Mouse (Mus musculus) myocyte (in vitro differentiated cells): ENCODE results near the gene Daxx.
"Not testable (repeated sequence)": the region's sequence is repeated elsewhere in the genome, so short reads cannot be mapped to it uniquely, and the experiment has no call there.

Experiments used
- CEBPB ChIP-seq: IDR thresholded peaks from 2 replicates; pipeline ENCODE4 v1.6.1; 2011; ENCODE audit warnings: mild to moderate bottlenecking, moderate library complexity; ENCODE audit not compliant: poor library complexity, insufficient read depth, severe bottlenecking
- E2F4 ChIP-seq: IDR thresholded peaks from one replicate; pipeline ENCODE4 v1.6.1; 2011; ENCODE audit warnings: mild to moderate bottlenecking, control low read depth, moderate library complexity; ENCODE audit not compliant: insufficient read depth
- MAX ChIP-seq: IDR thresholded peaks from one replicate; pipeline ENCODE4 v1.6.1; 2011; ENCODE audit warnings: low read depth, mild to moderate bottlenecking, control low read depth
- MYOD1 ChIP-seq, 3 experiments: IDR thresholded peaks; one replicate each; pipeline ENCODE4 v1.6.1; 2011; ENCODE audit warnings: control low read depth in 2 of 3, low read depth in 2 of 3, mild to moderate bottlenecking in 2 of 3, moderate library complexity in 1 of 3; ENCODE audit not compliant: insufficient read length in 2 of 3, control insufficient read depth in 1 of 3
- MYOG ChIP-seq, 3 experiments: IDR thresholded peaks; one replicate each; pipeline ENCODE4 v1.6.1; 2011; ENCODE audit warnings: control low read depth in 2 of 3, low read depth in 2 of 3, mild to moderate bottlenecking in 2 of 3; ENCODE audit not compliant: insufficient read length in 2 of 3, control insufficient read depth in 1 of 3, insufficient read depth in 1 of 3
- POLR2A ChIP-seq: IDR thresholded peaks from one replicate; pipeline ENCODE4 v1.6.1; 2011; ENCODE audit warnings: low read depth, mild to moderate bottlenecking, control low read depth, moderate library complexity; ENCODE audit not compliant: insufficient read length
- POLR2AphosphoS2 ChIP-seq: IDR thresholded peaks from one replicate; pipeline ENCODE4 v1.6.1; 2011; ENCODE audit warnings: low read depth, control low read depth; ENCODE audit not compliant: insufficient read length
- TCF12 ChIP-seq: IDR thresholded peaks from one replicate; pipeline ENCODE4 v1.6.1; 2011; ENCODE audit warnings: mild to moderate bottlenecking, control low read depth; ENCODE audit not compliant: poor library complexity, insufficient read depth, severe bottlenecking
- TCF3 ChIP-seq: IDR thresholded peaks from one replicate; pipeline ENCODE4 v1.6.1; 2011; ENCODE audit warnings: low read depth, control low read depth; ENCODE audit not compliant: insufficient read length
- USF1 ChIP-seq: IDR thresholded peaks from one replicate; pipeline ENCODE4 v1.6.1; 2011; ENCODE audit warnings: low read depth, mild to moderate bottlenecking, control low read depth, moderate library complexity

DNA sequence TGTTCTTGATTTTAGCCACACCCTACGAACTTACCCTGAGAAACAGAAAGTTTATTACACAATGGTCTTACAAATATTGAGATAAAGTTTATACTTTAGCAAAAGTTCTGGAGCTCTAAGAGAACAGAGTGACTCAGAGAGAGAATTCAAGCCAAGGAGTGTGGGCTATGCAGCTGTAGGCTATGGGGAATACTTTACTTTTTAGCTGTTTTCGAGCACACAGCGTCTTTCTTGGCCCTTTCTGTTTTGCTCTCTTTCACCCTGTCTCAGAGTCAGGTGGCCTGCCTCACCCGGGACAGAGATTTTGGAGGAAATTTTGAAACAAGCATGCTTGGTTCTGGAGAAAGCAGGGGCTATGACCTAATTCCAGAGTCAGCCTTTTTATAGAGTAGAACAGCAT lies 11.0 kb upstream of the Daxx start:
- TF ChIP-seq MAX; POLR2A; POLR2AphosphoS2; TCF3; USF1; TCF12; CEBPB; E2F4; MYOG (IDR thresholded peaks at IDR 0.05; ENCODE audit: control insufficient read depth in 1 of 3, insufficient read depth in 1 of 3, insufficient read length in 2 of 3, low read depth in 2 of 3); MYOD1 (IDR thresholded peaks at IDR 0.05; ENCODE audit: control insufficient read depth in 1 of 3, insufficient read length in 2 of 3, low read depth in 2 of 3): not testable (repeated sequence)
